Mouse (Mus musculus) B cell, adult 2 months (primary cell): ENCODE results near the gene Slc22a22.
"Not testable (repeated sequence)": the region's sequence is repeated elsewhere in the genome, so short reads cannot be mapped to it uniquely, and the experiment has no call there.

Source experiments
- DNase-seq, 2 experiments: peaks; one replicate each; pipeline ENCODE4 v3.0.0; 2022

The Slc22a22 gene

GRCm38 (mm10) chr15:57366446-57366845 is 111.0 kb downstream of the Slc22a22 start:
- no peak for DNase-seq

- no peak for DNase-seq
These were observed 122.1 kb downstream of the Slc22a22 start for GRCm38 (mm10) chr15:57355278-57355677.

GRCm38 (mm10) chr15:57340499-57340898 is 136.9 kb downstream of the Slc22a22 start:
- DNase-seq = no peak

- DNase-seq = no peak
These were observed 146.1 kb downstream of the Slc22a22 start for GRCm38 (mm10) chr15:57331326-57331725.

GRCm38 (mm10) chr15:57318001-57318400 is 159.4 kb downstream of the Slc22a22 start:
- no peak for DNase-seq

GRCm38 (mm10) chr15:57316486-57316885 is 160.9 kb downstream of the Slc22a22 start:
- no peak for DNase-seq

GRCm38 (mm10) chr15:57302710-57303109 is 174.7 kb downstream of the Slc22a22 start:
- DNase-seq = no peak

DNA sequence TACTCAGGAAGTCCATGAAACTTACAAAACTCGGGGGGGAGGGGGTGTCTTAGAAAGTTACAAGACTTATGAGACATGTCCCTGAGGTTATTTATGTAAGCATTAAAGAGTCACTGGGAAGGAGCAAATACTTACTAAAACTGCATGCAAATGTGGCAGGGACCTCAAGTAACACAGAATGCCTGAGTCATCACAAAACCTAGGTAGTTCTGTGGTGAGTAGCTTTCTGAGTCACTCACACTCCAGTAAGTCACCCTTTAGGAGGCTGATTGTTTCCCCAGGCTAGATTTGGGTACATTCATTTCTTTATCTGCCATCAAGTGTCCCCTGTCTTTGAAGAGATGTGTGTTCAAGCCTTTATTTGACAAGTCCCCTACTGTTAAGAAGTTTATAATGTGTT is 198.9 kb downstream of the Slc22a22 start:
- DNase-seq = no peak

GRCm38 (mm10) chr15:57276411-57276810 is 201.0 kb downstream of the Slc22a22 start:
- DNase-seq = no peak

DNA sequence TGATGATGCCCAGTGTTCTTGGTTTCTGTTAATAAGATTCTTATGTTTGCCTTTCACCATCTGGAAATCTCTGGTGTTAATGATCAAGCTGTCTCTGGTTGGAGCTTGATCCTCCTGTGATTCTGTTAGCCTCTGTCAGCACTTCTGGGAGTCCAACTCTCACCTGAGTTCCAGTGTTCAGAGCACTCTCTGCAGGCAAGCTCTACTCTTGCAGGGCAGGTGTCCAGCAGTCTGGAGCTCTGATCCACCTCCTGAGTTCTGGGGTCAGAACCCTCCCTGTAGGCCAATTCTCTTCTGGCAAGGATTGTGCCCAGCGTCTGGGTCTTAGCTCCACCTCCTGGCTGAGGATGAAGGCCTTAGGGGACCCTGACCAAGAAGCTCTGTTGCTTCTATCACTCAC is 237.4 kb downstream of the Slc22a22 start:
- DNase-seq = not testable (repeated sequence)

- no peak for DNase-seq
These were observed 247.0 kb downstream of the Slc22a22 start for GRCm38 (mm10) chr15:57230439-57230838.

- no peak for DNase-seq
These were observed 272.1 kb downstream of the Slc22a22 start for GRCm38 (mm10) chr15:57205315-57205714.

DNA sequence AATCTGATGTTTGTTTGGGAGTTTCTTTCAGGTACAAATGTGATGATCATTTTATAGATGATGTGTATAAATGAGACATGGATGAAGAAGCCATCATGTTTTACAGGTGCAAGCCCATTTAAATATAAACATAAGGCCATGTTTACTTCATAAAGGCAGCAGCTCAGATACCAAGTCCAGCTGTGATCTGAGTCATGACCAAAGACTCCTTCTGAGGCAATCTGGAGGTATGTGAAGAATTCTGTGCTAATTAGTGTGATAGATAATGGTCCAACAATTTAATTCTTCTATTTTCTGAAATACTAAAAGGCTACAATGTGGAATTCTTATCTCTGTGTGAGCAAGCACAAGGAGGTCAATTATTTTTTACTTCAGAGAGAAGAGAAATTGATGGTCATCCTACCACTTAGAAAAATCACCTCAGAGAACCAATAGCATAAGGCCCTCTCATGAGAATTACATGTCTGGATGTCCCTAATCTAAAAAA is 272.9 kb downstream of the Slc22a22 start:
- DNase-seq = no peak
